Mouse (Mus musculus) ES-Bruce4 (cell line): Measurements from ENCODE around the gene 2310033P09Rik.

ENCODE experiments used
- CTCF ChIP-seq: IDR thresholded peaks from one replicate; pipeline ENCODE4 v1.8.1; 2011; ENCODE audit warnings: low read depth, low read length
- EP300 ChIP-seq: IDR thresholded peaks from 2 replicates; pipeline ENCODE4 v1.6.1; 2011; ENCODE audit warnings: low read depth, low read length; ENCODE audit not compliant: insufficient read depth
- POLR2A ChIP-seq: IDR thresholded peaks from one replicate; pipeline ENCODE4 v1.8.1; 2011; ENCODE audit warnings: low read length; ENCODE audit not compliant: insufficient read depth

GRCm38 (mm10) chr11:59238525-59239427, 30.7 kb downstream of the 2310033P09Rik start:
- peak; percentile 77 for TF ChIP-seq CTCF
- no peak for TF ChIP-seq POLR2A
- TF ChIP-seq EP300: no peak
